Mouse (Mus musculus) CD4-positive helper T cell, adult 2 months (primary cell): Measurements from ENCODE around the gene Dst.

Source experiments
- DNase-seq: peaks from one replicate; pipeline ENCODE4 v3.0.0-alpha.2; 2012; ENCODE audit warnings: low read depth, missing footprints, low spot score

Gene Dst

DNA sequence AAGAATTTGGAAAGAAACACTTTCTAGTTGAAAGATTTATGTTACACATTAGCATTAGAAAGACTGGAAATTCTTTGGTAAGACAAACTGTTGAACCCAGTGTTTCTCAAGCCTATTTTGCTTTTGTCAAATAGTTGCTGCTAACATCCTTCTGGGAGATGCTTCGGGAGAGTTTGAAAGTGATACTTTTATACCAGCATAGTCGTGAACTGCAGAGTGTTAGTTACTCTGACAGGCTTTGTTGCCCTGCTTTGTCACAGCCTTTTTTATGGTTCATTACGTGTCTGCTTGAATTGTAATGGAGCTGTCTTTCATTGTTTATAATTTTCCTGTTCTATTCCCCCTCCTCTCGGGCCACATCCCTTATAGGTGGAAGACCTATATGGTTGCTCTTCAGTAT is 192.4 kb downstream of the Dst start:
- no peak for DNase-seq

DNA sequence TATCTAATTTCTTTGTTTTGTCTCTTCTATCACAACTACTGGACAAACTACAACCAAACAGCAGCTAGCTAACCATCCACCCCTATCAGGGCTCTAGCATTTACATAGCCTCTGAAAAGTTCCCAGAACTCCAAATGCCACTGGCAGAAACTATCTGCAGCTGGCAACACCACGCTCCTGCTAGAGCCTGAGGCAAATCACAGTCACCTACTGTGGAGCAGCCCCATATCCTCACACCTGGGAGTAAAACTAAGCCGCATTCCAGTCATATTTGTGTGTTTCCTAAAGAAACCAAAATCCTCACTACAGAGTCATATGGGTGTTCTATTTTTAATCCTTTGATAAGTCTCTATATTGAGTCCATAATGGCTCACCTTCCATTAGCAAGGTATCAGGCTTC is 194.6 kb downstream of the Dst start:
- no peak for DNase-seq

DNA sequence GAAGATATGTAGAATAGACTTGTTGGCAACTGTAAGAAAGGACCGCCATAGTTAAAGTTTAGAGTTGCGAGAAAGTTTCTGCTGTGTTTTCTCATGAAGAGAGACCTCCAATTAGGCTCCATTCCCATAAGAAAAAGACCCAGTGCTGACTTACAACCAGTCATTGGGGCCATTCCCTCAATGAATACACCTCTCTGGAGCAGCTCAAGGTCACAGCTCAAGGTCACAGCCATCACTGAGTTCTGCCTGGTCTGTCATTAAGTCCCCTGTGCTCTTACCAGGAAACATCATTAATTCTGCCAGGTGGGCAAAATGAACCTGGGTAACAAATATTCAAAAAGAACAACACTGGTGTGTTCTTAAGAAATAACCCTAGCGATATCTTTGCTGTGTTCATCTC is 195.2 kb downstream of the Dst start:
- DNase-seq: no peak

DNA sequence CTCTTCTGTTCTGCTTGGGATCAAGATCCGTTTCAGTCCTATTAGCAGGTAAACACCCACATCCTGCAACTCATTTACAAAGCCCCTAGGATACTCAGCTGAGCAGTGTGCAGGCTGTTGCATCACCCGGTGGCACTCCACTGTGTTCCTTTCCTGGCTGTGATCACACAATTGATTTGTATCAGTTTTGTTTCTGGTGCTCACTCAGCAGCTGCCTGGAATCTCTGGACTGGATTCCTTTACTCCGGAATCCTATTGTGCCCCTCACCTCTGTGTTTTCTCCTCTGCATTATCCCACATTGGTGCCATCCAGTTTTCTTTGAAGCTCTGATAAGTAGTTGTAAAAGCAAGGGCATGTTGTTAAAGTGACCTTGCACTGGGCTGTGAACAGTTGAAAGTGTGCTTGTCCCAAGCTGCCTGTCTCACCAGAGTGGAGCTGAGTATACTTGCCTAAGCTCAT is 195.7 kb downstream of the Dst start:
- DNase-seq: no peak

DNA sequence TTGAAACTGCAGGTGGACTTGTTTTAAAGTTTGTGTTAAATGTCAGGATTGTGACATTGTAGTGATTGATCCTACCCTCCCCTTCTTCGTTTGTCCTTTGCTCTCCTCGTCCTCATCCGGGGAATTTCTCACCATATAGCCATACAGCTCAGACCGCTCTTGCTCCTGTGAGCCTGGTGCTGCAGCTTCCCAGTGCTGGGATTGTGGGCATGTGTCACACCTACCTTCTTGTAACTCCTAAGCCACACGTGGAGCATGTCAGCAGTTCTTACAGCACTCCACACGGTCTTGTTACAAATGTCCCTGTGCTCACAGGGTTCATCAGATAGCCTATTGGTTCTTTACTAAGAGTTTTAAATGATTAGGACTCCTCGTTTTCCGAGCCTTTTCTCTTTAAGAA is 196.8 kb downstream of the Dst start:
- no peak for DNase-seq

DNA sequence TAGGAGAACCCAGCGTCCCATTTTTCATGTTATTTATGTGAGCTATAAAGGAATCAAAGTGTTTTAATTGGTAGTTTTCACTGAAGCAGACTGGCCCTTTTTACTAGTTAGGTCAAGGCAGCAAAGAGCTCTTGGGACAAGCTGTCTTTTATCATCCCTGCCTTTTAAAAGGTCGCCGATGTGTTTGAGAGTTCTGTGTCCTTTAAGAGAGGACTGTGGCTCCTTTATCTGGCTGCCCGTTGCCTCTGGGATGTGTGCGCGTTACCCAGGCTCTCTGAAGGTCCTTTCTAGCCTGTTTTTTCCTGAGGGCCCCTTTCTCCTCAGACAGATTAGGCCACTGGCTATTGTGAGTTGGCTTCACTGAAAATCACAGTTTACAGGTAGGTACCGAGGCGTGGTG is 198.6 kb downstream of the Dst start:
- DNase-seq: no peak

DNA sequence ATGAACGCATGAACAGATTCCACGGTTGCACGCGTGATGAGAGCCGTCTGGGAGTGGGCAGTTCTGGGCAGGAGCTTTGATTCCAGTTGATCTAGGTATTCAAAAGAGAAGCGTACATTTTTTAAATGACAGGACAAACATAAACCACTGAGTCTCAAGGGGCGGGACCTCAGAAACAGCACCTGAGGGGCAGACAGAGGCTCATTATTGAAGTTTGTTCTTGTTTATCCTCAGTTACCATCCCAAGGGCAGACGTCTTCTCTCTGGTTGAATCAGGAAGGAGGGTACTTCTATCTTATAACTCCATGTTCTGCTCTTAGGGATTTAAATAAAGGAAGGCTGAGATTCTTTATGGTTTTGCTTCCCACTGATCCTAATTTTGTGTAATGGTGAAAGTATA is 199.1 kb downstream of the Dst start:
- no peak for DNase-seq

DNA sequence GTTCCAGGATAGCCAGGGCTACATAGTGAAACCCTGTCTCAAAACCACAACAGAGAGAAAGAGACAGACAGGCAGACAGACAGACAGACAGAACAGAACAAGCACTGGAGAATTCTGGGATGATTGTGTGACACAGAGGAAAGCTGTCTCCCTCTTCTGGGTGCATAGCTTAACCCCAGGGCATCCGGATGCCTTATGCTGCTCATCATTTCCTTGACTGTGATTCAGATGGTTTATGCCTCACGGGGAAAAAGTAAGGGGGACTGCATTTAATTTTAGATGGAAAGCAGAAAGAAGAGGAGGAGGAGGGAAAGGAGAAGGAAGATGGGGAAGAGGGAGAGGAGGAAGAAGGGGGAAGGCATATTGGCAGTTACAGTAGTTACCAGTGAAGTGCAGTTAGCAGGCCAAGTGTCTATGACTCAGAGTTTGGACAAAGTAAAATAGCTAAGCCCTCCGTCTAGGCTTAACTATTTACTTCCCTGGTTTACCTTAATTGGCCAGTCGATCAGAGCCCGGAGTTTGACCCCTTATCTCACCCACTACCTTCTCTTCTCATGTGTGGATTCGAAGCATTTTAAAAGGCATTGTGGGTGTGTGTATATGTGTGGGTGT is 201.7 kb downstream of the Dst start:
- DNase-seq: no peak

DNA sequence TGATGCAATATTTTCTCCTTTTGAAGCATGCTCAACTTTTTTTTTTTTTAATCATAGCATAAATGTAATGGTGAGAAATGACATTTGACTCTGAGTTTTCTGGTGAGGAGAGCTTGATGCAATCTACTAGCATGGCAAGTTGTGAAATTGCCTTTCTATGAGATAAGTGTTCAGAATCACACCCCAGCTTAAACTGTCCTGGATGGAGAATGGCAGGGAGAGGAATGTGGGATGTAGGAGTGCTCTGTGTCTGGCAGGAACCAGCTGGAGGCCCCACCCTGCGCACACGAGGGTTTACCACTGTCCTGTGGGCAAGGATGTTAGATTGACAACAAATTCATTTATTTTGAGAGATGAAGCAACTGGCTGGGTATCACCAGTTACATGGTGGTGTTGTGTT is 202.8 kb downstream of the Dst start:
- no peak for DNase-seq

DNA sequence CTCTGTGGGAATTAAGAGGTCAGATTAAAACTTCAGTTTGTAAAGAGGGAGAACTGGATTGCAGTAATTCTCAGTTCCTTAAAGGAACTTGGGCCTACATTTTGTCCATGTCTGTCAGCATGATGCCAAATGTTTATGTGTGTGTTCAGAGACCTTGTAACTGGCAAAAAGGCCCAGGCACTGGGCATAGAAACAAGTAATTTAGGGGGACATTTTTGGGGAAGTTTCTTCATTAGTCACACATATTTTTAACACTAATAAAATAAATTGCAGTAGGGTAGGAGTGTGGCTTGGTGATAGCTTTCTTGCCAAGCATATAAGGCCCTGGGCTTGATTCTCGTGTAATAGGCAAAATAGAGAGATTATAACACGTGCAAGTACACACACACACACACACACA is 203.9 kb downstream of the Dst start:
- no peak for DNase-seq

DNA sequence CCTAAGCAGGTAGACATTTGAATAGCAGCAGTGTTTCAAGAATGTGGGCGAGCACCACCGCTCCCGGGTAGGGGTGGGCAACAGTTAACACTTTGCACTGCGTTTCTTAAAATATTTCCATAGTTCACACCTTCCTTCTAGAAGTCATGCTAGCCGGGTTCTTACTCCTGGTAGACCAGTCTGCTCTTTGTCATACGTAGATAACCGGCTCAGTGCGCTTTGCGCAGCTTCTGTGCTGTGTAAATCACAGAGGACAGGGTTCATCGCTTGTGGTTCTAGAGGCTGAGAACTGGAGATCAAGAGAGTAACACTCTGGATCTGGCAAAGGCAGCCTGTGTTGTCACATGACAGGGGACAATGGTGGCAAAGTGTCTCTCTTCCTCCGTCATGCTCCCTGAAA is 208.4 kb downstream of the Dst start:
- DNase-seq: no peak

DNA sequence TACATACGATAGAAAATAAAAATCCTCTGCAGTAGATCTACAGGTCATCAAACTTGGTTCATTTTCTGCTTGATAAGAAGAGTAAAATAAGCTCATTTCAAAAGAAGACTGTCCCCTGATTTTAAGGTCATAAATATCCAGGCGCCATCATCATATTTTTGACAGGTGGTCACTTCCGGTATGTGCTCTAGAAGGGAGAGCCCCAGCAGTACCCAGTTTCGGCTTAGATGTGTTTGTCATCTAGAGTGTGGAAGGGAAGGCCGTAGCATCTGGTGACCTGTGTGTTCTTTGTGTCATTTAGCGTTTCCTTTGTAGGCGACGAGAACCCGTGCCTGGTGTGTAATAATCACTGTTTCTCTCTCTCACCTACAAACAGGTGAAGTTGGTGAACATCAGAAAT is 209.0 kb downstream of the Dst start:
- DNase-seq: no peak

DNA sequence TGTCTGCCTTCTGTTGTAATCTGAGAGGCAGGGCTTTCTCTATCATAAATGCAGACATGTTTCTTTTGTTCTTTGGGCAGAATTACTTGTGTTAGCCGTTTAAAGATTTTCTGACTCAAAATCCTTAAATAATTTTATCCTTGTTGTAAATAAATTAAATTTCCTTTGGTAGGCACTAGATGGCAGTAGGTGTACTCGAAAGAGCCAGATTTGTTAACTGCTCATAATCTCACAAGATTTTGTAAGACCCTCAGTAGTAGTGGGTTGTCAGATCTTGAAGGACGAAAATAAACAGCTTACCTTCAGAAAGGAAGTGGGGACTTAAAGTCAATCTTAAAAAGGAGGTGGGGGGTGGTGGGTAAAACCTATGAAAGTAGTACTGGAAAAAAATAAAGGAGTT is 209.7 kb downstream of the Dst start:
- DNase-seq: no peak

DNA sequence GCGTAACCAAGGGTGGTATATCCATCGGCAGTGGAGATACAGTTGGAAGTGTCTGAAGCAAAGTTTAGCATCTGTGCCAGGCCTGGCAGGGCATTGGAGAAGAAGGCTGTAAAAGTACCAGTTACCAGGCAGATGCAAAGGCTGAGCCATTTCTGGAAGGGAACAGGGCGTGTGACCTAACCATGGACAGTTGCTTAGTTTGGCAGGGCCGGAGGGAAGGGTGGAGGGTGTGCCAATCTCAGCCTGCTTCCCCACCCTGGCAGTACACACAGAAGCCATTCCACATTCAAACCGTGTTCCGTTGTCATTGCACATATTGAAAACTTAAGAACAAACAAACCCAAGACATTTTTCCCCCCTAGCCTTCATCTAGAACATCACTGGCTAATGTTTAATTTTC is 212.0 kb downstream of the Dst start:
- DNase-seq: no peak

DNA sequence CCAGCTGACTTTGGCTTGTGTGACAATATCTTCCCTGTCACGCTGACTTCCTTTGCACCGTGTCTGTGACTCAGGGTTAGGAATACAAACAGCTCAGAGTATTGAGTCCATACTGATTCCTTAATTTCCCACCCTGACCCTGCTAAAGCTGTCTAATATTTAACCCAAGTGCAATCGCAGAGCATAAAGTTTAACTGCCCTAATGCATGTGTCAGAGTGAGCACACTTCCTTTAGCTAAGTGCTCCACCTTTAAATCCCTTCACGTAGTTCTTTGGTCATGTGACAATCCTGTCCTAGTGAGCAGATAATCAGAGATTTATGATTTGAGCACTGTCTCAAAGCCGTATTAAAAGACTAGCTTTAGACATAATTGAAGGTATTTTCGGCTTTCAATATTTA is 212.6 kb downstream of the Dst start:
- DNase-seq: no peak

DNA sequence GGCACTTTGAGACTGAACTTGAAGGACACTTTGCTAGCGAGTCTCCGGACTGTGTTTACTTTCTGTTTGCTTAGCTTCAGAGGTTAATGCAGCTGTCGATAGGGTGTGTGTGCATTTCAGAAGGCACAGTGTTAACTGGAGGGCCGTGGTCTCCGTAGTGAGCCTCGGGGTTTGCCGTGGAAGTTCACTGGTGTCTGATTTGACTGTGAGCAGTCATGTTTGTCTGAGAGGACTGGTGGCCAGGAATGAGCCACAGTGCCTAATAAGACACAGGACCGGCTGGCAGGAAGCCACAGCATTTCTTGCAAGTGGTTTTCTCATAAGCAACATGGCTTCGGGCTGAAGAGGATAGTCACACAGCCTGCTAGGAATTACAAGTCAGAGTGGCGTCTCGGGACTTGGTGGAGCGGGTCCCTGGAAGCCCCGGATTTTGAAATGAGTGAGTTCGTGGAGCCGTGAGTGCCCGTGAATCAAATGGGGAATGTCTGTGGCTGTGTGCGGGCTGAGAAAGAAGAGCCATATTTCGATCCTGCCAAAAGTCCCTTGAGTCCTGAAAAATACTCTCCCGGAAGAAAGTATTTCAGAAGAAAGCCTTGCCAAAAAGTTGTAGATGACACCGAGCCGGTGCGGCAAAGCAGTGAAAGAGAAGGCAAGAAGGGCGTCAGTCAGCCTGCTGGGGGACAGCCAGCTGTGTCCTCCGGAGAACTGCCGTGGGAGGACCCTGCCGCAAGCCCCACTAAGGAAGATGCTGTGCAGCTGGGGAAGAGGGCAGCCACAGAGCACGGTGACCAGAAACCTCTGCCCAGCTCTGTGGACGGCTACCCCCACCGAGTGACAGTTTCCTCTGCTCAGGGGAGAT is 213.4 kb downstream of the Dst start:
- no peak for DNase-seq

DNA sequence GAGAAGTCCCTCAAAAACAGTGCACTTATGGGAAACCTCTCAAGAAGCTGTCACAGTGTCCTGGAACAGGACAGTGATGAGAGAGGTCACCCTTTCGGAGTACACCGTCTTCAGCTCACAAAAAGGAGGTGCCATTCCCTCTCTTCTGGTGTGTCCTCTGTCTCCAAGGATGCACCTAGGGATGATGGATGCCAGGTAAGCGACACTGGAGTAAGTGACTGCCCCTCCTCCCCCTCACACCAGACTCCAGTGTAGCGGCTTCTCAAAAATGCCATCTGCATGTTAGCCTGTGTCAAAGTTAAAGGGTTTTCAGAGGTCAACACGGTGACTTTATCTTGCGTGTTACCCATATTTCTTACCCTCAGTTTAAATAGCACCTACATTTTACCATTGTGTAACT is 214.2 kb downstream of the Dst start:
- no peak for DNase-seq

DNA sequence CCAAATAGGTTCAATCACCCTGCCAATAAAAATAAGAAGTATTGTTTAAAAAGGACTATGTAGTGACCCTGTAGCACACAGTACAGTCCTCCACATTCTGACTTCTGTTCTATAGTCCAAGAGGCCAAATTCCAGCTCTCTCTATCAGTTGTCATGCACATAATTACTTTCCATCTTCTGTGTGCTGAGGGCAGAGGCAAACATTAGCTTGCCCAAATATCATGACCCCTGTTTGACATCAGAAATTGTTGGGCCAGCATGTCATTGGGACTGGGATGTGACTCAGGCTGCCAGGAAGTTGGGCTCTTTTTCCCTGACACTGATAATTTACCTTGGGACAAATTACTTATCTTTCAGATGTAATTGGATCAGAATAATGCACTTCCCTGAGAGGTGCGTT is 214.9 kb downstream of the Dst start:
- no peak for DNase-seq

DNA sequence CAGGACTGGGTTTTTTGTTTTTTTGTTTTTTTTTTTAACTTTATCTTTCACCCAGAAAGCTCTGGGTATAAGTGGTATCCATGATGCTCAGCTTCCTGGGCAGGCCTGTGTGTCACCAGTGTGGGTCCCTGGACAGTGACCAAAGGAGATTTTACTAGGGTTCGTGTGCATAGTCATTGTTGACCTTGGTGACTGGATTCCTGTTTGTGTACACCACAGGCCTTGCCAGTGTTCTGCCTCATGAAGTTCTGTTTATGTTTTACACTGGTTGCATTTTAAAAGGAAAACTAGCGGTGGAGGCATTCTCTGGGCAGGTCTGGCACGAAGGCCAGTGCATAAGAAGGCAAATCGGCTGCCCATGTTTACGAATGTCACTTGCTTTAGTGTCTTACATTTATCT is 215.3 kb downstream of the Dst start:
- DNase-seq: no peak

DNA sequence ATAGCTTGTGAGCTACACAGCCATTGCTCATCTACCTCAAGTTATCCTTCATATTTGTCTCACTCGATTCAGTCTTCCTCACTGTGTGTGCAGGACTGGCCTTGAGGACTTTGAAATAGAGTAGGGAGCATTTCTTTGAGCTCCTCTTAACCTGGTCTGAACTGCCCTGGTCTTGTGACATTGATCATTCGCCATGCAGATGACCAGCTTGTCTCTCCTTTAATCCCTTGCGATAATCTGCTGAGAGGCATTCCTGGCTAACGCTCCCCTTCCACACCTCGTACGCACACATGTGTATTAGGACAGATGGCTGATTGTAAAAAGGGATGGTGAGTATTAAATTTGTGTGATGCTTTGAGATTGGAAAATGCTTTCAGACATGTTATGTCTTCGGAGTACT is 216.4 kb downstream of the Dst start:
- DNase-seq: no peak

DNA sequence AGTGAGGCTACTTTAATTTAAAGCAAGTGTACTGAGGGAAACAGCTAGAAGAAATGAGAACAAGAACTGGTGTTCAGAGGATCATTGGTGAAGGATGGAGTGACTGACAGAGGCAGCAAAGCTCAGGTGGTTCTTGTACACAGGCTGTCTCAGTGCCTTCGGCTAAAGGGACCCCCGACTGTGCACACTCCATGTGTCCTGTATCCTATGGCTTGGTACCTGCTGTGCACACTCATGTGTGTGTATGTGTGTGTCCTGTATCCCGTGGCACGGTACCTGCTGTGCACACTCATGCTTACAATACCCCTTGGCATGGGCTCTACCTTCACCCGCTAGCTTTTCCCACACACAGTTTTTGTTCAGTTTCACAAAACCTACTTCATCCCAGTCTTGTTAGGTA is 217.1 kb downstream of the Dst start:
- no peak for DNase-seq

DNA sequence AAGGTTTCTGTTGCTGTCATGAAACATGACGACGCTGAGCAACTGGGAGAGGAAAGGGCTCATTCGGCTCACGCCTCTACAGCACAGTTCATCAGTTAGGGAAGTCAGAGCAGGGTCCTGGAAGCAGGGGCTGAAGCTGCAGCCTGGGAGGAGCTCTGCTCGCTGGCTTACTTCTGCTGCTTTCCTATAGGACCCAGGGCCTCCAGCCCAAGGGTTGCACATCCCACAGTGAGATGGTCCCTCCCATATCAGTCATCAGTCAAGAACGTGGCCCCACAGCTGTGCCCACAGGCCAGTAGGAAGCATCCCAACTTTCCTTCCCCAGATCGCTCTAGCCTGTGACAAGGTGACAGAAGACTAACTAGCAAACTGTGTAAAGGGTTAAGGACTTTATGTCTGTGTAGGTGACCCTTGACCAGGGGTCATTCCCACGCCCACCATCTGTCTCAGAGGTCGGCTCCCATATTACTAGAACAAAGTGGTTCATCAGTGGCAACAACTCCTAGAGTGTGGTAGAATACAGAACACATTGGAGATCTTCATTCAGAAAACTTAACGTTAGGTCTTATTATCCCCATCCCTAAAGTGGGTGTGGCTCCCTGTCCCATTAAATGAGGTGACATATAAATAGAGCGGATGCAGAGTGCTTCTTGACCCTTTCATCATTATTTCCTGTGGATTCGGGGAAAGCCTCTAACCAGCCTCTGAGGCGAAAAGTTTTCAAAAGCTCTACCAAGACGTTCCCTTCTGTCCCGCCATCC is 219.9 kb downstream of the Dst start:
- no peak for DNase-seq

DNA sequence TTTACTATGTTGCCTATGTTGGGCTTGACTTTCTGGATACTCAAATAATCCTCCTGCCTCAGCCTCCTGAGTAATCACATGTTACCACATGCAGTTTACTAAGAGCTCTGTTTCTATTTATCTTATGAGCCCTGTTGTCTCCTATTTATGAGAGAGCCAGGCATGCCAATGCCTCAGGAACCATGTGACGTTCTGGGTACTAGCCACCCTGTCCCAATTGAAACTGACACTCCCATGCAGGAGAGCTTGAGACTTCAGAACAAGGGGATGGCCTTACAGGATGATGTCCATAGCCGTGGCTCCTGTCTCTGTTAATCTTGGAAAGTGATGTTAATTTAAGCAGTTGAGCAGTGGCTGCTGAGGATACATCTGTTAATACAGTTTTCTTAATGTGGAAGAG is 220.8 kb downstream of the Dst start:
- DNase-seq: no peak
